Mouse (Mus musculus) macrophage (primary cell): Measurements from ENCODE around the gene Celf1. TPM values are rescaled to one million over a fixed set of nuclear protein-coding genes. Genes with fewer than 3 reads are reported as not detected.
"Not testable (repeated sequence)": the region's sequence is repeated elsewhere in the genome, so short reads cannot be mapped to it uniquely, and the experiment has no call there.

Experiments
- H3K27ac ChIP-seq: fragments of 350-480 bp; formaldehyde crosslinking; 2 replicates; pipeline ENCODE4 v1.9.0; 2021
- H3K36me3 ChIP-seq: fragments of 350-480 bp; formaldehyde crosslinking; 2 replicates; pipeline ENCODE4 v1.9.0; 2021; ENCODE audit errors: inconsistent target
- H3K4me3 ChIP-seq: fragments of 350-480 bp; formaldehyde crosslinking; 2 replicates; pipeline ENCODE4 v1.9.0; 2021; ENCODE audit errors: inconsistent target
- H3K79me2 ChIP-seq: fragments of 350-480 bp; formaldehyde crosslinking; 2 replicates; pipeline ENCODE4 v1.9.0; 2021; ENCODE audit errors: inconsistent target
- WGBS: methylation state at CpG from one replicate; pipeline ENCODE4 v1.1.7; 2026; ENCODE audit warnings: inconsistent platforms; ENCODE audit not compliant: missing documents; 5-methylcytosine and 5-hydroxymethylcytosine counted together
- polyA plus RNA-seq: library from polyadenylated mRNA; stranded (reverse); fragments of 250-400 nt; gene quantifications from 3 replicates; pipeline ENCODE4 v1.2.4, GENCODE M21; 2018; ENCODE audit warnings: inconsistent platforms

Celf1 gene
- polyA plus RNA-seq, 1 experiment from 2014 or later: 34.7 TPM

DNA sequence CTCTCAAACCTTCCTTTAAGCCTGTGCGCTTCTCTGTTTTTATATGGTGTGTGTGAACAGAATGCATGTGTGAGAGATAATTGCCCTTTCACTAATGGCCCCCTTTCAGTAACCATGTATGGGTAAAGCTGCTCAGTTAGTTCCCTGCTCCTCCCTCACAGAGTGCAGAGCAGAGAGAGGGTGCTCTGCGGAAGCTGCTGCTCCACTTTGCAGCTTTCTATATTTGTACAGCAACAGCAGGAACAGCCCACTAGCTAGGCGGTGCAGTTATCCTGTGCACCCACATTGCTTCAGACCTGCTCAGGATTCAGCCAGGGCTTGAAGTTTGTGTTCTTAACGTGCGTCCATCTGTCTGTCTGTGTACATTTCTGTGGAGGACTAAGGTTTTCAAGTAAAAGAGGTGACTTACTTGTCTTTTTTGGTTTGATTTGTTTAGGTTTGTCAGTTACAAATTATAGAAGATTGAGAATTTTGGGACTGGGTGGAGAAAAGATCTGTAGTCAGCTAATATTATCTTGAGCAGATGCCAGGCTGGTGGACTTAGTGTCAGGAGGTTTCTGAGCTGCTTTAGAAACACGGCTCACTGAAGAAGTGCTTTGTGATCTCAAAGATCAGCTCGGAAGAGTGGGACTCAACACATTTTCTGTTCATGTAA is 24.8 kb downstream of the Celf1 start:
- Histone ChIP-seq H3K36me3 (no peaks in the 10 kb centered on the region), H3K4me3 (peak overlapping the region; percentile 15), H3K79me2 (peaks cover 99% of the 10 kb centered on the region), H3K27ac (peak overlapping the region; percentile 91)
- 36% methylated on average over 7 of the region's 7 CpGs for WGBS

DNA sequence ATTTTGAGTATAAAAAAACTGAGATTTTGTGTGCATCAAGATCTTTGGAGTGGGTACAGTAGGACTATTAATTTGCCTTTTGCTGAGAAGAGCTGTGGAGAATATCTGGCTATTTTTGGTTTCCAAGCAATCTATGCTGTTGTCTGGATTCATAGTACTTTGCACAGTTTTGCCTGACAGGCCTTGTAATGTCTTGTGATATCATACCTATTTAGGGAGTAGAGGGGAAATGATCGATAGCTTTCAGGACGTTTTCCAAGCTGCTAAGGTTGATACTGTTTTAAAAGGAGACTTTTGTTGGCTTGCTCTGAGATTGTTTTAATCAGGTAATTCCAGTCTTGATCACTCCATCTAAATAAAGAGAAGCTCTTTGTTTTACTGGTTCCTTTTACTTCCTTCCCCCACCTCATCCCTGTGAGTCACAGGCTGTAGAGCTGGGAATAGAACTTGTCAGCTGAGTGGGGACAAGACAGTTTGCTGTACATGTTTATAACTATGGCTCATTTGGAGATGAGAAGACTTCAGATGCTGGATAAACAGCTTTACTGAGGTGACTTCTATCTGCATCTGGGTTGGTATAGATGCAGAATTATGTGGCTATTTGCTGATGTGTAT is 25.4 kb downstream of the Celf1 start:
- 63% methylated on average over 2 of the region's 2 CpGs for WGBS
- Histone ChIP-seq H3K36me3 (no peaks in the 10 kb centered on the region), H3K4me3 (peak overlapping the region; percentile 15), H3K79me2 (peaks cover 99% of the 10 kb centered on the region), H3K27ac (peak overlapping the region; percentile 91)

DNA sequence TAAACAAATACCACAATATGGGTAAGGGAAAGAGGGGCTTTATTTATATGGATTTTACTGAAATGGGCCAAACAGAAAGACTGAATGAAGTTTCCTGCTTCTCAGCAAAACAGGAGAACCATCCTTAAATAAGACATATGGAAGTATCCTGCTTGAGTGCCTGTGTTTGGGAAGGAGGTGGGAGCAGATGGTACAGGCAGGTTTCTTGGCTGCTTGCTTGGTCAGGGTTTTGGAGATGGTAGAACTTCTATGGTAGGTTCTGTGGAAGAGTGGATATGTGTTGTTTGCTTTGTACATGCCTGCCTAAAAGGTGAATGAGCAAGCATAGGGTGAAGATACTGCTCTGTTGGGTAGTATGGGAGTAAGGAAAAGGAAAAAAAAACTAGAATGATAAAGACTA is 30.4 kb downstream of the Celf1 start:
- Histone ChIP-seq H3K79me2 (peaks cover 99% of the 10 kb centered on the region), H3K4me3 (no peak overlapping the region), H3K27ac (no peak overlapping the region), H3K36me3 (0 out of 2 replicates have a peak, but pooled peaks cover 3% of the 10 kb centered on the region)

DNA sequence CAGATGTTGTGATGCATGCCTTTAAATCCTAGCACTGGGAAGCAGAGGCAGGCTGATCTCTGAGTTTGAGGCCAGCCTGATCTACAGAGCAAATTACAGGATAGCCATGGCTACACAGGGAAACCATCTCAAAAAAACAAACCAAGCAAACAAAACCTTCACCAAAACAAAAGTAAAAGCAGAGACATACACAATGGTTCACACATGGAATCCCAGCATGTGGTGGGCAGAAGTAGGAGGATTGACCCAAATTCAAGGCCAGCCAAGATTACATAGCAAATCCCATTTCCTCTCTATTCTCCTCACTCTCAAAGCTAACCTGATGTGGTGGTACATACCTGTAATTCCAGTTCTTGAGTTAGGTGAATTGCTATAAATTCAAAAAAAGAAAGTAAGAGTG is 33.9 kb downstream of the Celf1 start:
- H3K79me2 ChIP-seq: peaks cover 100% of the 10 kb centered on the region
- H3K27ac ChIP-seq: no peak overlapping the region
- H3K36me3 ChIP-seq: 0 out of 2 replicates have a peak, but pooled peaks cover 3% of the 10 kb centered on the region
- no peak overlapping the region for H3K4me3 ChIP-seq

DNA sequence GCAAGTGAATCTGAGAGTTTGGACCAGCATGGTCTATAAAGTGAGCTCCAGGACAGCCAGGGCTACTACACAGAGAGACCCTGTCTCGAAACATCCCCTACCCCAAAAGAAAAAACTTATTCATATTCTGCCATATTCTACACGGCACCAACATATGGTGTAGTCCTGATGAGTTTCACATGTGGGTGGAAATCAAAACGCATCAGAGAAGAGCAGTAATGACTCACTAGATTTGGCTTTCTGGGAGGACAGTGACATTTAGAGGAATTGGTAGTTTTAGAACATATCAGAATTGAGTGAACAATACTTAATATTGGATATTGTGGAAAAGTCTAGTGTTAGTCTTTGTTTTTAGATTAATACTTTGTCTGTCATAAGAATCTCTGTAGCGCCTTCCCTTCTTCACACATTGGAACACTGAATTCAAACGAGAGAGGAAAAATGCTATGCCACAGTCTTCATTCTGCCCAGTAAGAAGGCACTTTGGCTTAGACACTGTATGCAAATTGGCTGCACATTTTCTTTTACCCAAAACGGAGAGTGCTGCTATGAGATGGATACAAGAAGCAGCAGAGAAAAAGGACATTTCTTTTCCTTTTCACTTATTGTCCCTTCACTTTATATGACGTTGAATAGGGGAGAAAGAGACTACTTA is 35.1 kb downstream of the Celf1 start:
- 0 out of 2 replicates have a peak, but pooled peaks cover 3% of the 10 kb centered on the region for H3K36me3 ChIP-seq
- 92% methylated on average over 7 of the region's 7 CpGs for WGBS

DNA sequence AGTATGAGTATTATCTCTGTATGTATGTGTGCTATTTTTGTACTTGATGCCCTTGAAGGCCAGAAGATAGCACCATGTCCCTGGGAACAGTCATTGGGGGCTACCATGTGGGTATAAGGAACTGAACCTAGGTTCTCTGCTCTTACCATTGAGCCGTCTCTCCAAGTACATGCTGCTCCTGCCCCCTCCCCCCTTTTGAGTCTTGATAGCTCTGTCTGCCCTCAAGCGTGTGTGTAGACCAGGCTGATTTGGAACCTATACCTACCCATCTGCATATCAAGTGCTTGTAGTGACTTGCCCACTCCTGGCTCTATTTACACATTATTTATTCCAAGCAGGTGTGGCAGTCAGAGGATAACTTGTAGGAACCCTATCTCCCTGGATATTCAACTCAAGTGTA is 36.4 kb downstream of the Celf1 start:
- Histone ChIP-seq H3K79me2 (peaks cover 100% of the 10 kb centered on the region), H3K27ac (no peak overlapping the region), H3K4me3 (no peak overlapping the region), H3K36me3 (0 out of 2 replicates have a peak, but pooled peaks cover 3% of the 10 kb centered on the region)
- whole genome bisulfite sequencing: 83% methylated on average over 2 of the region's 2 CpGs

More for the DNA sequence above, 35.1 kb downstream of the Celf1 start:
- no peak overlapping the region for H3K27ac ChIP-seq
- H3K79me2 ChIP-seq: peaks cover 100% of the 10 kb centered on the region
- no peak overlapping the region for H3K4me3 ChIP-seq

DNA sequence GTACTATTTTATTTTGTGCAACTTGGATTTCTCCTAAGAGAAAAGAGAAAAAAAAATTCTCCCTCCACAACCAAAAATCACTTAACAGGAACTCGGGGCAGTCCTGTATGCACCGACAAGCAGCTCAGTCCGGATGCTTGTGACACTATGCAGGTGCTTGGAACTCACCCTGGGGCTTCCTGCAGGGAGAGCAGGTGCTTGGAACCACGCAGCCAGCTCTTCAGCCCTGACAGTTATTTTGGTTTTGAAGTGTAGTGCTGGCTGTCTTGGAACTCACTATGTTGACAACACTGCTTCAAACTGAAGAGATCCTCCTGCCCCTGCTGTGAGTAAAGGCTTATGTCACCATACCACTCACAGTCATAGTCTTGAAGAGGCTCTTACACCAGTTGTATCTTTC is 37.1 kb downstream of the Celf1 start:
- Histone ChIP-seq H3K36me3 (no peaks in the 10 kb centered on the region), H3K27ac (no peak overlapping the region), H3K4me3 (no peak overlapping the region), H3K79me2 (peaks cover 100% of the 10 kb centered on the region)
- WGBS: 90% methylated on average over 4 of the region's 4 CpGs

DNA sequence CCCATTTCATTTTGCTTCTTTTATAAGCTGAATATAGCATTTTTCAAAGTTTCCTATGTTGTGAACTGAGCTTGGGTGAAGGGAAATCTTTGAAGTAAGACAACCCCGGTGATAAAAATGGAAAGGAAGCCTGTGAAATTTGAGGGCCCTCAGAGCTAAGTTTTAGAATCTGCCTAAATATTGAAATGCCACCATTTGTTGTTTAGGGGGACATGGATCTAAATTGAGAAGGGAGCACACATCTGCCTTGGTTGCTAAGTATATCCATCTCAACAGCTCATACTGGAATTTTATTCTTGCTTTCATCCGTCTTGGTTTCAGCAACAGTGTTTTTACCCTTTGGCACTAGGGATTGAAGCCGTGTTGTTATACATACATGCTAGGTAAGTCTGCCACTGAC is 45.9 kb downstream of the Celf1 start:
- WGBS: 100% methylated on average over 3 of the region's 3 CpGs
- no peak overlapping the region for H3K27ac ChIP-seq

DNA sequence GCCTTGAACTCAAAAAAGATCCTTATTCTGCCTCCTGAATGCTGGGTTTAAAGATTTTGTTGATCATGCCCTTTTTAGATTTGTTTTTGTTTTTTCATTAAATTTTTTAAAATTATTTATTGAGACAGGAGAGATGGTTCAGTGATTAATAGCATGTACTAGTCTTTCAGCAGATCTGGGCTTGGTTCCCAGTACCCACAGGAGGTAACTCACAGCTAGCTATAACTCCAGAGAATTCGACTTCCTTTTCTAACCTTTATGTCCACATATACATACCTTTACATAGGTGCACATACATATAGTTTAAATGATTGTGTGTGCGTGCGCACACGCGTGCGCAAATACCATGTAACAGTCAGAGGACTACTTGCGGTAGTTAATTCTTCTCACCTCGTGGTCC is 68.4 kb downstream of the Celf1 start:
- WGBS: 91% methylated on average over 8 of the region's 8 CpGs
- peaks cover 85% of the 10 kb centered on the region for H3K36me3 ChIP-seq
- H3K27ac ChIP-seq: no peak overlapping the region
- H3K79me2 ChIP-seq: 0 out of 2 replicates have a peak, but pooled peaks cover under 1% of the 10 kb centered on the region
- no peak overlapping the region for H3K4me3 ChIP-seq

More for the DNA sequence above, 45.9 kb downstream of the Celf1 start:
- Histone ChIP-seq H3K4me3 (no peak overlapping the region), H3K36me3 (no peaks in the 10 kb centered on the region), H3K79me2 (peaks cover 99% of the 10 kb centered on the region)

DNA sequence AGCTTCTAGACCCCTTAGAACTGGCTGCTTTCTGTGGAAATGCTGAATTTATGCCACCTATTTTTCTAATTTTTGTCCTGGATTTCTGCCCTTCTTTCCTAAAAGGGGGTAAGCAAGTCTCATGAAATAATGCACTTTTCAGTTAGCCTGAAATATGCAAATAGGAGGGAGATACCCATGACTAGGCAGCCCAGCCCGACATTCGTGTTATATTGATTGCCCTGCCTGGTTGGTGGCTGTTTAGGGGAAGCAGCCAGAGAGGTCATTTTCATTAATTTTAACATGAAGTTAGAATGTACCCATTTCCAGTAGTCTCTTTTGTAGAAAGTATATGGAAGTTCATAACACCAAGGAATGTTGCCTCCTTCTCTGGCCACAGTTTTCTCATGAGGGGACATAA is 73.7 kb downstream of the Celf1 start:
- H3K27ac ChIP-seq: no peak overlapping the region

DNA sequence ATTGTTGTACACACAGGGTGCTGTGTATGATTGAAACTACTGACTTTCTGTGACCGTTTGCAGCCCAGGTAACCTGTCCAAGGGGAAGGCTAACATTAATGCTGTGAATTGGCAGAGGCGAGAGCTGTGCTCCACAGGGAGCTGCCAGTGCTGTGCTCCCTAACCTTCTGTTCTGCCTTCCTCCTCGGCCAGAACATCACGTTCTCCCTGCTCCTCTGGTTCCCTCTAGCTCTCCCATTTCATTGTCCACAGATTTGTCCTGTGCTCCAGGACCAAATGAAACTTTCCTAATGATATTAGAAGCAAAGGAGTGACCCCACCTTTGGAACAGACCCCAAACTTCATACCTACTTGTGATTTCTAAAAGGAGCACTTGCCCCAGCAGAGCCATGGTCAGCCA is 75.2 kb downstream of the Celf1 start:
- 89% methylated on average over 4 of the region's 4 CpGs for WGBS
- Histone ChIP-seq H3K4me3 (no peak overlapping the region), H3K79me2 (peaks cover 10% of the 10 kb centered on the region; the same call in 1 of the 2 replicates), H3K27ac (no peak overlapping the region), H3K36me3 (peaks cover 71% of the 10 kb centered on the region)

More for the DNA sequence above, 73.7 kb downstream of the Celf1 start:
- Histone ChIP-seq H3K36me3 (peaks cover 77% of the 10 kb centered on the region), H3K4me3 (no peak overlapping the region), H3K79me2 (peaks cover 10% of the 10 kb centered on the region; the same call in 1 of the 2 replicates)
- 96% methylated on average over 2 of the region's 2 CpGs for WGBS

DNA sequence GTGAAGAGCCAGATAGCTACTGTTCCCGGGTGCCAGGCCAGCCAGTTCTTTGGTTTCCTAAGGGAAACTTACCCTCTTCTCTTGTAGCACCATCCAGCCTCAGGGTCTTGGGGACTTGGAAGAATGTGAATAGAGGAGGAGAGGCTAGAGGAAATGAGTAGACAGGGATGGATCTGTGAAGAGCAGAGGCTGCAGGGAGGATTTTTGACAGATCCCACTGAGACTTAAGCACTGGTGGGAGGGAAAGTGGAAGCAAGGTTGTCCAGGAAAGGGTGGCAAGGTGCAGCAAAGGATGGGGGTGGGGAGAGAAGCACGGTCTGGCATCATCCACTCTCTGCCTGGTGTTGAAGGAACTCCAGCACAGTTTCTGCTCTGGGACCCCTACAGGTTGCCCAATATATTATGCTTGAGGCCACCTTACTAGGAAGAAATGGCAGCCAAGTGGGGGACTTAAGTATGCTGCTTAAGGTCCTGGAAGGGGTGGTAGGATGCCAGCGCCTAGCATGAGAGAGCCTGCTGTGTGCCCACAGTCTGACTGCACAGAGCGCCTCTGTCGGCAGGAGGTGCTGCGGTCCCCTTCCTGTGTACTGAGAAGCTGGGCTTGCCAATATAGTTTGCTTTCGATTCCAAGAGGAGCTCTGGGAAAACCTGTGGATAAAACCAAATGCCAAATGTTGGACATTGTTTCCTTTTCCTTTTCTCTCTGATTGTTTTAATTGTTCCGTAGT is 78.0 kb downstream of the Celf1 start:
- H3K36me3 ChIP-seq: peaks cover 48% of the 10 kb centered on the region
- 91% methylated on average over 8 of the region's 8 CpGs for WGBS

DNA sequence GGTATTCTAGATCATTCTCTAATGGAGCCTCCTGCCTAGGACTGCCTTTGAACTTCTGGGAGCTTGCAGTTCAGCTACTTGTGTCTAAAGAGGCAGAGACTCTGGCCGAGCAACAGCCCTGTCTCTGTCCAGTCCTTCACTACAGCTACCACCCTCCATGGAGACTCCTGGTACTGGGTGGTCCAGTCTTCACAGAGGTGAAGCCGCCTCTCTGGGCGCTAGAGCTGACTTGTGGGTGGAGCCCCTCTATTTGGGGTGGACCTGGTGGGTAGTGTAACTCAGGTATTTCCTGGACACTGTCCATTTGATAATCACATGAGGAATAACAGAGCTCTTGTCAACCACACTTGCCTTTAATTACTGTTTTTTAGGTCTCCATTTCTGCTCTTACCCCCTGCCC is 79.7 kb downstream of the Celf1 start:
- WGBS: 100% methylated on average over 3 of the region's 3 CpGs
- Histone ChIP-seq H3K36me3 (peaks cover 31% of the 10 kb centered on the region; the same call in 1 of the 2 replicates), H3K4me3 (no peak overlapping the region), H3K79me2 (peaks cover 10% of the 10 kb centered on the region; the same call in 1 of the 2 replicates), H3K27ac (no peak overlapping the region)

More for the DNA sequence above, 78.0 kb downstream of the Celf1 start:
- Histone ChIP-seq H3K79me2 (peaks cover 10% of the 10 kb centered on the region; the same call in 1 of the 2 replicates), H3K4me3 (no peak overlapping the region), H3K27ac (no peak overlapping the region)

DNA sequence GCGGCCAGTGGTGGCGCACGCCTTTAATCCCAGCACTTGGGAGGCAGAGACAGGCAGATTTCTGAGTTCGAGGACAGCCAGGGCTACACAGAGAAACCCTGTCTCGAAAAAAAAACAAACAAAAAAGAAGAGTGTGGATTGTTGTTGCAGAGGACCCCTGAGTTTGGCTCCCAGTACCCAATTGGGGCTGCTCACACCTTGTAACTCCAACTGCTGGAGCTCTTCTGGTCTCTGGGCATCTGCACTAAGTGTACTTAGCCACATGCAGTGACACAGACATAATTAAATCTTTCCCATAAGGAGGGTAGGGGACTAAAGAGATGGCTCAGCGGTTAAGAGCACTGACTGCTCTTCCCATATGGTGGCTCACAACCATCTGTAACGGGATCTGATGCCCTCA is 82.1 kb downstream of the Celf1 start:
- H3K36me3 ChIP-seq: peaks cover 14% of the 10 kb centered on the region; the same call in 1 of the 2 replicates
- not testable (repeated sequence) for H3K27ac ChIP-seq, H3K4me3 ChIP-seq, H3K79me2 ChIP-seq
- 100% methylated on average over 7 of the region's 7 CpGs for WGBS
